In genomic region chr12:112143833-112144201, GRCm38 (mm10) we compare ENCODE assay signal across 9 mouse cellular contexts. TPM values are rescaled to one million over a fixed set of nuclear protein-coding genes. Genes with fewer than 3 reads are reported as not detected.
DNase-seq lines count a peak whose midpoint lies in the region; ATAC-seq lines count a peak whose summit lies in the region.
"Had no signal": no experiment of that assay in that cellular context is flagged by ENCODE, and none has a peak within 500 bp of the region (broad histone marks: within the 10 kb centered on the region; RNA-seq: fewer than 3 reads in every experiment).

No protein-coding gene starts in this region.

- peaks cover 61% of the 10 kb centered on the region for H3K27me3 ChIP-seq in kidney, embryonic 16.5 days (ENCODE audit: insufficient read depth, low read length)
- peaks cover 48% of the 10 kb centered on the region for H3K27me3 ChIP-seq in embryonic facial prominence, embryonic 13.5 days
- peaks cover 44% of the 10 kb centered on the region for H3K27me3 ChIP-seq in intestine, embryonic 14.5 days (replicated peaks; ENCODE audit: control insufficient read depth, insufficient read depth, low read length)
- H3K27me3 ChIP-seq in neural tube, embryonic 11.5 days (ENCODE audit: control insufficient read depth, insufficient read depth, low read length) = peaks cover 62% of the 10 kb centered on the region

- peak overlapping the region; percentile 61 for H3K4me3 ChIP-seq in kidney, embryonic 16.5 days (ENCODE audit: low read length)
- peak overlapping the region; percentile 67 for H3K4me3 ChIP-seq in embryonic facial prominence, embryonic 13.5 days
- peak overlapping the region; percentile 37 for H3K4me3 ChIP-seq in intestine, embryonic 14.5 days (ENCODE audit: low read depth, low read length)
- peak overlapping the region; percentile 53 for H3K4me3 ChIP-seq in neural tube, embryonic 11.5 days (ENCODE audit: low read depth, low read length)

- H3K36me3 ChIP-seq in kidney, embryonic 16.5 days (ENCODE audit: insufficient read depth, low read length) = no peaks in the 10 kb centered on the region
- no peaks in the 10 kb centered on the region for H3K36me3 ChIP-seq in embryonic facial prominence, embryonic 13.5 days
- no peaks in the 10 kb centered on the region for H3K36me3 ChIP-seq in intestine, embryonic 14.5 days (ENCODE audit: control insufficient read depth, insufficient read depth, low read length)
- H3K36me3 ChIP-seq in neural tube, embryonic 11.5 days (ENCODE audit: control insufficient read depth, insufficient read depth, low read length) = no peaks in the 10 kb centered on the region
- H3K36me3 ChIP-seq: G1E had no signal

- WGBS in kidney, embryonic 16.5 days = under 1% methylated on average over 33 of the region's 52 CpGs
- 1% methylated on average over 26 of the region's 52 CpGs for WGBS in embryonic facial prominence, embryonic 13.5 days
- under 1% methylated on average over 38 of the region's 52 CpGs for WGBS in intestine, embryonic 14.5 days
- 0% methylated on average over 23 of the region's 52 CpGs for WGBS in neural tube, embryonic 11.5 days

- peak overlapping the region; percentile 87 for H3K4me2 ChIP-seq in kidney, embryonic 16.5 days (replicated peaks; ENCODE audit: low read depth, low read length)
- H3K4me2 ChIP-seq in embryonic facial prominence, embryonic 13.5 days = peak overlapping the region; percentile 88
- H3K4me2 ChIP-seq in intestine, embryonic 14.5 days (ENCODE audit: low read length) = peak overlapping the region; percentile 91
- peak overlapping the region; percentile 87 for H3K4me2 ChIP-seq in neural tube, embryonic 11.5 days (ENCODE audit: low read depth)

- DNase-seq in kidney, adult 18-20 months = no peak
- DNase-seq in intestine, embryonic 14.5 days (ENCODE audit: low spot score) = no peak
- peak; percentile 51 for DNase-seq in neural tube, embryonic 11.5 days (ENCODE audit: low spot score)
- no peak for DNase-seq in layer of hippocampus, postnatal 14 days (ENCODE audit: low spot score in 2 of 2)
- no peak for DNase-seq in thymus, postnatal 14 days
- no peak for DNase-seq in frontal cortex, adult 2 months (ENCODE audit: extremely low spot score in 1 of 2, low spot score in 1 of 2)

- H3K9me3 ChIP-seq in kidney, embryonic 16.5 days (ENCODE audit: low read length) = no peaks in the 10 kb centered on the region
- H3K9me3 ChIP-seq in embryonic facial prominence, embryonic 13.5 days = no peaks in the 10 kb centered on the region
- H3K9me3 ChIP-seq in intestine, embryonic 14.5 days (ENCODE audit: control insufficient read depth, low read length) = no peaks in the 10 kb centered on the region
- H3K9me3 ChIP-seq in neural tube, embryonic 11.5 days (ENCODE audit: control insufficient read depth, low read length) = no peaks in the 10 kb centered on the region

- H3K9ac ChIP-seq in kidney, embryonic 16.5 days (replicated peaks; ENCODE audit: low read length) = 0 out of 2 replicates have a peak overlapping the region, but pooled peaks have one; percentile 36
- H3K9ac ChIP-seq in embryonic facial prominence, embryonic 13.5 days = peak overlapping the region; percentile 61
- no peak overlapping the region for H3K9ac ChIP-seq in intestine, embryonic 14.5 days (ENCODE audit: low read length)
- H3K9ac ChIP-seq in neural tube, embryonic 11.5 days (ENCODE audit: low read length) = peak overlapping the region; percentile 52

- no peak for ATAC-seq in kidney, embryonic 16.5 days (ENCODE audit: low FRiP score, low TSS enrichment)
- no peak for ATAC-seq in embryonic facial prominence, embryonic 13.5 days (ENCODE audit: insufficient number of reproducible peaks, insufficient read depth, low FRiP score, low TSS enrichment, low read depth)
- no peak for ATAC-seq in intestine, embryonic 14.5 days (replicated peaks; ENCODE audit: low FRiP score, low TSS enrichment, low read depth)
- ATAC-seq in neural tube, embryonic 11.5 days (ENCODE audit: insufficient read depth, low FRiP score, low TSS enrichment) = no peak

- H3K4me1 ChIP-seq in kidney, embryonic 16.5 days (ENCODE audit: insufficient read depth, low read length) = peaks cover 41% of the 10 kb centered on the region
- H3K4me1 ChIP-seq in embryonic facial prominence, embryonic 13.5 days = peaks cover 47% of the 10 kb centered on the region
- H3K4me1 ChIP-seq in intestine, embryonic 14.5 days (replicated peaks; ENCODE audit: control insufficient read depth, insufficient read depth, low read length) = peaks cover 20% of the 10 kb centered on the region; the same call in 1 of the 2 replicates
- peaks cover 22% of the 10 kb centered on the region for H3K4me1 ChIP-seq in neural tube, embryonic 11.5 days (ENCODE audit: control insufficient read depth, insufficient read depth, low read length)

- H3K27ac ChIP-seq in kidney, embryonic 16.5 days (ENCODE audit: low read length) = no peak overlapping the region
- no peak overlapping the region for H3K27ac ChIP-seq in embryonic facial prominence, embryonic 13.5 days
- no peak overlapping the region for H3K27ac ChIP-seq in intestine, embryonic 14.5 days (ENCODE audit: low read depth)
- no peak overlapping the region for H3K27ac ChIP-seq in neural tube, embryonic 11.5 days (ENCODE audit: low read depth, low read length)

RNA-seq across cellular contexts. Expression of gene Kif26a, which starts 2.2 kb away (rescaled TPM):
- 3.8 and 4.4 TPM in 2 replicates for polyA plus RNA-seq in kidney, embryonic 16.5 days (2015; fragmentation: Nextera tagmentation; extraction: Ambion mirVana)
- polyA plus RNA-seq in embryonic facial prominence, embryonic 13.5 days (2015; fragmentation: Nextera tagmentation; extraction: Ambion mirVana) = 6.9 and 7.2 TPM in 2 replicates
- 2.6 and 3.6 TPM in 2 replicates for polyA plus RNA-seq in intestine, embryonic 14.5 days (2014; fragmentation: Nextera tagmentation; extraction: Ambion mirVana)
- polyA plus RNA-seq in neural tube, embryonic 11.5 days (2014; fragmentation: Nextera tagmentation; extraction: Ambion mirVana) = 2.0 and 2.8 TPM in 2 replicates
- 1 to 10 TPM; 7.0 to 8.9 TPM for total RNA-seq in layer of hippocampus, postnatal 14 days (2021)
- polyA plus RNA-seq in frontal cortex, adult 2 months (2012; rRNA removed) = 7.6 and 8.3 TPM in 2 replicates
- total RNA-seq: G1E had no signal
- polyA plus RNA-seq: G1E had no signal

RNA-seq across cellular contexts. Expression of gene Aspg, which starts 37.3 kb away (rescaled TPM):
- polyA plus RNA-seq in kidney, embryonic 16.5 days (2015; fragmentation: Nextera tagmentation; extraction: Ambion mirVana) = 3.7 TPM in 2 replicates
- polyA plus RNA-seq in embryonic facial prominence, embryonic 13.5 days (2015; fragmentation: Nextera tagmentation; extraction: Ambion mirVana) = 0.60 and 1.1 TPM in 2 replicates
- 16.6 and 16.9 TPM in 2 replicates for polyA plus RNA-seq in intestine, embryonic 14.5 days (2014; fragmentation: Nextera tagmentation; extraction: Ambion mirVana)
- polyA plus RNA-seq in neural tube, embryonic 11.5 days (2014; fragmentation: Nextera tagmentation; extraction: Ambion mirVana) = 0.69 and 0.73 TPM in 2 replicates
- 1 to 10 TPM; 4.2 to 4.7 TPM for total RNA-seq in layer of hippocampus, postnatal 14 days (2021)
- 5.0 and 5.1 TPM in 2 replicates for polyA plus RNA-seq in frontal cortex, adult 2 months (2012; rRNA removed)
- polyA plus RNA-seq: G1E had no signal
